Mouse (Mus musculus) small intestine, adult 2 months (tissue): Measurements from ENCODE around the gene Amfr.

Source experiments
- CTCF ChIP-seq: fragments of 200-500 bp; IDR thresholded peaks from 2 replicates; pipeline ENCODE4 v1.5.1; 2012; ENCODE audit warnings: low read depth, mild to moderate bottlenecking, control low read depth, inconsistent platforms, low read length, moderate library complexity, mixed read lengths; ENCODE audit not compliant: insufficient replicate concordance, insufficient read length; ENCODE audit errors: extremely low read depth
- POLR2A ChIP-seq: fragments of 200-500 bp; IDR thresholded peaks from 2 replicates; pipeline ENCODE4 v1.6.1; 2012; ENCODE audit warnings: low read depth, mild to moderate bottlenecking, control low read depth, inconsistent platforms, low read length, moderate library complexity

DNA sequence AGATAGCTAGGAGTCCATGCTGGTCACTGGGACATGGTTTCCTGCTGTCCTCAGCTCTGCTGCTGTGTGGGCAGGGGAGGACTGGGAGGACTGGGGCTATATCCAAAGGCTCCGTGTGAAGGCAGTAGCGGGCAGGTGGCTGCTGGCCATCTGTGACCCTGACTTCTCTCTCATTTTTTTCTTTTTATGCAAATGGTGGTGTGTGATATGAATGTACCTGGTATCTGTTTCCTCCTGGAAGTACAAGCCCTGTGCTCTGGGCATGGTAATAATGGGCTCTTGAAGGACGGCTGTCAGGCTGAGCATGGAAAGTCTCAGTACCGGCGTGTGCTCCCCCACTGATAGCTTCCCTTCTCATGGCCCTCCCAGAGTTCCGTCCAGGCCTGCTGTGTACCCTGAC lies 51.7 kb downstream of the Amfr start:
- TF ChIP-seq CTCF, result no peak
- TF ChIP-seq POLR2A, result no peak
